Mouse (Mus musculus) stomach, postnatal 0 days (tissue): Measurements from ENCODE around the gene Kcnk7.

Experiments used
- CTCF ChIP-seq: IDR thresholded peaks from 2 replicates; pipeline ENCODE4 v1.5.1; 2016; ENCODE audit warnings: antibody characterized with exemption, low read depth, mild to moderate bottlenecking, moderate library complexity
- EP300 ChIP-seq: optimal IDR thresholded peaks from 2 replicates; pipeline ENCODE3; 2016; ENCODE audit warnings: antibody characterized with exemption

GRCm38 (mm10) chr19:5715793-5716688 is 11.9 kb downstream of the Kcnk7 start:
- TF ChIP-seq CTCF (peak; percentile 63), EP300 (no peak)
